Mouse (Mus musculus): ENCODE measurements at regions not wholly inside any gene's neighbourhood (a gene's known extent, or its start where the extent isn't known, plus 50 kb on each side); places are given as distances from the start of the nearest gene placed in this dataset.
"Not testable (repeated sequence)": the region's sequence is repeated elsewhere in the genome, so short reads cannot be mapped to it uniquely, and the experiment has no call there.

DNA sequence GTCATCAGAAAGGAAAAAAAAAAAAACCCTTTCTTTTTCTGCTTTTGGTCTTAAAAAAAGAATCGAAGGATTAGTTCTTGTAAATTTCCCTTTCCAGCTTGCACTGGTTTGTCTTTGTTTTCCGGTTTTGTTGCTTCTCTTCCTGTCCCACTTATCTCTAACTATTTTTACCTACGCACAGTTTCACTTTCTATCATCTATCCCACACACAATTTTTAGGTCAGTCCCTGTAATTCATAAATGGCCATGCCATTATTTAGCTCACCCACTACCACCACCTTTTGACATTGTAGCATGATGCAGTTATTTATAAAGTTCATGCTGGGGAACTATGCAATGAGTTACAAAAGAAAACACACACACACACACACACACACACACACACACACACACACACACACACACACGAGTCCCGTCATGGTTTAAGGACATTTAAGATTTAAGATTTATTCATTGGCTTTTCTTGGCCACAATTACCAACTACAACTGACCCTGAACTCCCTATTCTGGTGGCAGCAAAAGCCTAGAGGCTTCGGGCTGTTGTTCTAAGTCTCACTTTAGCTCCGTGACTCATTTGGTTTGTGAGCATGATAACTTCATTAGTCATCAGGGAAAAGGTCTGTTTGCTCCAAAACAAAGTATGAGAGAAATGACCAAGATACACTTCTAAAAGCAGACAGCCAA lies 164.6 kb upstream of the Gm10131 start:
- no peak for DNase-seq

DNA sequence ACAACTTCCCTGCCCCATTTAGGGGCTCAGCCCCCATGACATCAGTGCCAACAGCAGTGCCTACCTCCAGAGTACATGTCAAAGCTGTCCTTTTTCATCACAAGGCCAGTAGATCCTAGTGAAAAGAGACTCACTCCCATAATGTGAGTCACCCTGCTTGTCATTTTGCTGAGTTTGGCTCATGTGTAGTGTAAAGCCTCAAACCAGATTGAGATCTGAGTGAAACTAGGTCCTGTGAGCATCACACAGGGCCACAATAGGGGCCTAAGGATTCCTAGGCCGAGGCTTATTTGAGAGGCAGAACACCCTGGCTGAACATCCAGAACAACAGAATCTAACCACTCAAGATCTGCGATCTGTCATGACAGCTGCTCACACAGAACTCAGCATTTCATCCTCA lies 163.3 kb upstream of the Gm10131 start:
- not testable (repeated sequence) for DNase-seq

DNA sequence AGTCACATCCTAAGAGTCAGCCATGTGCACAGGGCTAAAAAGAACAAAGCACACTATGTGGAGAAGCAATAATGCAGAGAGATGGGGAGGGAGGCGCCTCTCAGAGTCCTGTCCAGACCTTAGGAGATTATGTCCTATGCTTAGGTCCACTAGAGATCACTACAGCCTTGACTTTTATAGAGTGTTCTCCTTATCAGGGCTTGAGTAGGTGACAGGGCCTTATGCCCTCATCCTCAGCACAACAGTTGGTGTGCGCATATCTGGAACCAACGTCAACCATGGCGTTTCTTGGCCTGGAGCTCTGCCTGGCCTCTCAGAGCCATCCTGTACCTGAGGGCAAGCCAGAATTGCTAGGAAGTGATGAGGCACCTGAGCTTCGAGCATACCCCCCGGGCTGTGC lies 162.6 kb upstream of the Gm10131 start:
- no peak for DNase-seq

DNA sequence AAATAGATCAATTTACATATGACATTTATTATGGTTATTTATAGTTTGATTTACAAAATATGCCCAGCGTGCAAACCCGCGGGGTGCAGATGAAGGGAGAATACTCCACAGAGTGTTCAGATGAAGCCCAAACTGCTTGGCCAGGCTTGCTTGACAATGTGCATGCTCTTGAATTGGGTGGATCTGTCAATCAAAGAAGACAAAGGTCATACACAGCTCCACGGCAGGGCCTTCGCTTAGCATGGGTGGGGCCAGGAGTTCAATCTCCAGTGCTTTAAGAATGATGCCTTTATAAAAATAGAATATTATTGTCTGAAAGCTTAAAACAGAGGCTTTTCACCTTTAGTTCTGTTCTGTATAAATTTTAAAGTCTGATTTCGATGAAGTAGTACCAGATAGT lies 158.3 kb upstream of the Gm10131 start:
- no peak for DNase-seq

DNA sequence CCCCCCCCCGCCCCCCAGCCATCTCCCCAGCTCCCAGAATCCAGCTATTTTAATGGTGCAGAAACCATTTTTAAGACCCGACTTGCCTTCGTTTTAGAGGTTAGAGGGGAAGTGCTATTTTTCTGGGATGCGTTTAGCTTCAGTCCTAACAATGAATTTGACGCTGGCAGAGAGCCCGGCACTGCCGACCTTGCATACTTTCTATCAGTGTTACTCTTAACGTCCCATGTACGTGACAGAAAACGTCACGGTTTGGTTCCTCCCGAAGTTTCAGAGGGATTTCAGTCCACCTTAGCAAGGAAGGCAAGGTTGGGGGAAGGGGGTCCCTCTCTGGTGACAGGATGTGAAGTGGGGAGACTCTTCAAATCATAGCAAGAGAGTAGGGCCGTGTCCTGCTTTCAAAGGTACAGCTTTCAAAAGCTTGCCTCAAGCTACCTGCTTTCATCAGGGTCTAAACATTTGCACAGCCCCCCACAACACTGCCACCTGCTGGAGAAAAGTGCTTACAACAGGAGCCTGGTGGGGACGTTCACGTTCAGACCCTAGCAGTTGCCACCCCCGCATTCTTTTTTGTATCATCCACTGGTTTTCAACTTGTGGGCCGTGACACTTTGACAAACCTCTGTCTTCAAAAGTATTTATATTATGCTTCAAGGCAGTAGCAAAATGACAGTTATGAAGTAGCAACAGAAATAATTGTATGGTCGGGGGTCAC lies 157.4 kb upstream of the Gm10131 start:
- DNase-seq, result no peak

DNA sequence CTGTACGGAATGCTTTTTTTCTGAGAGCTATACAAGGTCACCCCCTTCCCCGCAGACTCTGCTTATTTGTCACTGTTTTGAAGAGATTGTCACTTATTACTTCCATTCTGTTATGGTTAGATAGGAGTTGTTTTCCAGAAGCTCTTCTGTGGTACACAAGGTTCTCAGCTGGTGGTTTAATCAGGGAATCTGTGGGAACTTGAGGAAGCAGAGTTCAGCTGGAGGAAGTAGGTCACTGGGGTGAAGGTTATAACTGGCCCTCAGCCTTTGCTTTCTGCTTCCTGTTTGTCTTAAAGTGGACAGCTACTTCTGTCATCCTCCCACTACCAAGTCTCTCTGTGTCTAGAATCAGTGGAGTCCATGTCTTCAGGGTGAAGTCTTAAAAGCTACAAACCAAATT lies 143.4 kb upstream of the Gm10131 start:
- DNase-seq, result no peak

DNA sequence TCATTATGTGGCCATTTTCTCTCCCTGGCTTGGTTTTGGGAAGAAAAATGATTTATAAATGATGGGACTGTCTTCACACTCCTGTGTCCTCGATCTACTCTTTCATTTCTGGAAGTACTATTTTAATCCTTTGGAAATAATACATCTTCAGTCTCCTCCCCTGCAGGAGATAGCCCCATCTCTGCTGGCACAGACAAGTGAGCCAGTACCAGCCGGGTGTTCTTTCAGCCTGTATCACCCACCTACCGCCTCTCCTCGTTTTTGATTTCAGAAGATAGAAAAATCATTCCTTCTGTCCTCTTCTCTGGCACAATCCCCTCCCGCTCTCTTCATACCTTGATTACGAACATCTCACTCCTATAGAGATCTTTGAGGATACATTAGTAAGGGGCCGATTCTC lies 140.4 kb upstream of the Gm10131 start:
- no peak for DNase-seq

DNA sequence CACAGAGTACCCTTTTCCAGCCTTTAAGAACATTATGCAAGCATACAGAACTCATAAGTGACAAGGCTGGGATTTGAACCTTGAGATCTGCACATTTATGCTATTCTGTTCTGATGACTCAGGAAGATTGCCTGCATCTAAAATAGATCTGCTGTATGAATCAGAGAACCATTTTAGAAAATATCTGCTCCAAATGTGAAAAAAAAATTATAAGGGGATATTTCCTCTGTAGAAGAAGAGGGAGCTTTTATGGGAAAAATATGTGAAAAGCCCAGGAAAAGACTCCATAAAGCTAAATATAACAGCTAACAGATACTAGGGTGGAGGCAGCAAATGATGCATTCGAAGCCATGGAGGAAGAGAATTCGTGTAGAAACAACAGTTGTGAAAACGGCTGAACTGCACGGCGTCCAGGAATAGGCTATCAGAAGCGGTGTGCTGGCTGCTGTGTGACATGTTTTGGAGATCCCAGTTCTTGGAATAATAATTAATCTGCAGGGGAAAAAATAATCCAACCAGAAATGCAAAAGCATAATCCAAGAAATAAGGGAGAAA lies 127.9 kb upstream of the Gm10131 start:
- DNase-seq, result no peak

DNA sequence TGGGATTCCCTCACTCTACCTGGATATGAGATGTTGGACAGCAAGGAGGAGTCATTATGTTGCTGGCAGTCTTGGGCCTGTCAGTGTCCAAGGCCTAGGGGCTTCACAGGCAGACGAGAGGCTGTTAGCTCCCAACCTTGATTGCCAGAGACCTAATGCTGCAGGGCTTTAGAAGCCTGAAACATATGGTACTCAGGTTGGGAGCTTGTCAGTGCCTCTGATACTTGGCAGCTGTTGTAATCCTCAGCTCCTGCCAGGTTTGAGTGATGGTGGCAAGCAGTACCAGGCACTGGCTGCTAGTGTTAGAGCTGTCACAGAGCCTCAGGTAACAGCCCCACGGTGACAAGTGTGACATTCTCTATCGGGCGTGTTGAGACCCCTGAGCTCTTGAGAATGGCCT lies 122.2 kb upstream of the Gm10131 start:
- DNase-seq, result no peak

DNA sequence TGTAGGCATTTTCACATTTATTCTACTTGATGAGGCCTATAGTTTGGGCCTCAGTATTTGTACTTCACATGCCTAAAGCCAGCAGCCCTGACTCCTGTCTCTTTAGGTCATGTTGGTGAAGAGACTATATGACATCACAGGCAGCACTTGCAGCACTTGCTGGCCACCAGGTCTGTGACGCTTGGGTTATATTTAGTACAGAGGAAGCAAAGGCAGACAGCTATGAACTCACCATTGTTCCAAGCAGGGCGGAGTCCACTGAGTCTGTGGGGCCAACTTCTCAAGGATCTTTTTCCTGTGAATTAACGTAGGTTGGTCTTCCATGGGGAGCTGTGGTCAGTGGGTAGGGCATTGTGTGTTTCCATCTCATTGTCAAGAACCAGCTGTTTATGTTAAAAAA lies 117.9 kb upstream of the Gm10131 start:
- DNase-seq, result no peak

DNA sequence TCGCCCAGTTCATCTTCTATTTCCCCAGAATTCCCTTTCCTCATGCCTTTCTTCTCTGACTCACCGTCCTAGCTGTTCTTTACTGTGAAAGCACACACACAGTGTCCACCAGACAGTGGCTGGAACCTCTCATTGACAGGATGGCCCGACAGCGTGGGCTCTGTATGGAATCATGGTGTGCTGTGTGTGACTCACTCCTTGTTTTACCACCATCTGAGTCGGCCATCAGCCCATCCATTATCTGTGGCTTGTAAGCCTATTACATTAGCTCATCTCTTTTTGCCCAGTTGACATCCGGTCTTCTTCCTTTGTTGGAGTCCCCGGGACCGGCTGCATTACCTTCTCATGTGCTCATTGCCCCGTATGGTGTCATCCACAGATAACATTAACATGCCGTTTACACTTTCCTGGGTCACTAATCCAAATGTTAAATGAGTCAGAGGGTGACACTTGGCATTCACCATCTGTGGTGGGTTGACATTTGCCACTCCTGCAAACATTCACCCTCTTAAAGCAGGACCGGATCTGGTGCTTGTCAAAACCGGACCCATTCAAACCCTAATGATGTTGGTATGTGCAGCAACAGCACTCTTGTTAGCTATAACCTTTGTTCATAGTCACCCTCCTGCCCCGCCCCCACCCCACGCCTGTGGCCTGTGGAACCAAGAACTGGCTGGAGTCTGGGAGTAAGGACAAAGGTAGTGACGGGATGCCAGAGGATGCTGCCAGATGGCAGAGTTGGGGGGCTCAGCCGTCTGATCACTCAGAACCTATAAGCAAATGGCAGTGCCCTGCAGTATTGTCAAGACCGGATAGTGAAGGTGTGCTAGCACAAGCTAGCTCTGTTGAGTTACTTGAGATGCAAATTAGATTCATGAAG lies 113.7 kb upstream of the Gm10131 start:
- no peak for DNase-seq

DNA sequence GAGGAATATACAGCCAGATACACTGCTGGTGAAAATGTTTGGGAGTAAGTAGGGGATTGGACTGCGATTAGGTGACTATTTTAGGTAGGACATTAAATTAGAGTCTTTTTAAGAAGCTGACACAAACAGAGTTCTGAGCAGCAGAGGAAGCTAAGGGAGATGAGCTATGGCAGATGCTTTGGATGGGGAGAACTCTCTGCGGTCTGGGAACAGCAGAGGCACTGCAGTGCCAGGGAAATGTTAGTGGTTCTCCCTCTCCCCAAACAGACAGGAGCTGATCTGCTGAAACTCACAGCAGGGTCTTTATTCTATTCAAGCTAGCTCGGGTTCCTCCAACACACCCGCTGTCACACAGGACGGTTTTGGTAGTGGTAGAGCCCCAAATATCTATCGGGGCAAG lies 110.7 kb upstream of the Gm10131 start:
- no peak for DNase-seq

Measured in right cerebral cortex, postnatal 4 days (tissue).